Mouse (Mus musculus): ENCODE data around the gene Gpr31b.
"Not testable (repeated sequence)": the region's sequence is repeated elsewhere in the genome, so short reads cannot be mapped to it uniquely, and the experiment has no call there.

- not testable (repeated sequence) for TF ChIP-seq CTCF (IDR thresholded peaks at IDR 0.05; ENCODE audit: insufficient read depth, low read length); POLR2A (IDR thresholded peaks at IDR 0.05; ENCODE audit: borderline replicate concordance, extremely low read depth, low read depth, low read length)
Measured at GRCm38 (mm10) chr17:13062882-13063281, 10.8 kb upstream of the Gpr31b start.

Data from lung, adult 2 months (tissue).